Mouse (Mus musculus): Measurements from ENCODE around the gene Dnajc10. TPM values are rescaled to one million over a fixed set of nuclear protein-coding genes. Genes with fewer than 3 reads are reported as not detected.

The Dnajc10 gene
- polyA plus RNA-seq, 1 experiment from 2014 or later, result 70.2 TPM

- H3K4me3 ChIP-seq (ENCODE audit: low read depth, low read length), result no peak overlapping the region
- no peaks in the 10 kb centered on the region for H3K27me3 ChIP-seq (ENCODE audit: control insufficient read depth, insufficient read depth, low read length)
- H3K9ac ChIP-seq (replicated peaks; ENCODE audit: low read depth, low read length), result no peak overlapping the region
- no peak for ATAC-seq (ENCODE audit: low read depth)
- H3K36me3 ChIP-seq (ENCODE audit: control insufficient read depth, insufficient read depth, low read length), result no peaks in the 10 kb centered on the region
- no peaks in the 10 kb centered on the region for H3K9me3 ChIP-seq (ENCODE audit: control insufficient read depth, low read length)
- H3K27ac ChIP-seq (ENCODE audit: low read depth, low read length), result no peak overlapping the region
- H3K4me2 ChIP-seq (ENCODE audit: low read depth, low read length), result no peak overlapping the region
- no peaks in the 10 kb centered on the region for H3K4me1 ChIP-seq (ENCODE audit: control insufficient read depth, insufficient read depth, low read length)
These were observed 59.6 kb downstream of the Dnajc10 start for GRCm38 (mm10) chr2:80374892-80375291.

DNA sequence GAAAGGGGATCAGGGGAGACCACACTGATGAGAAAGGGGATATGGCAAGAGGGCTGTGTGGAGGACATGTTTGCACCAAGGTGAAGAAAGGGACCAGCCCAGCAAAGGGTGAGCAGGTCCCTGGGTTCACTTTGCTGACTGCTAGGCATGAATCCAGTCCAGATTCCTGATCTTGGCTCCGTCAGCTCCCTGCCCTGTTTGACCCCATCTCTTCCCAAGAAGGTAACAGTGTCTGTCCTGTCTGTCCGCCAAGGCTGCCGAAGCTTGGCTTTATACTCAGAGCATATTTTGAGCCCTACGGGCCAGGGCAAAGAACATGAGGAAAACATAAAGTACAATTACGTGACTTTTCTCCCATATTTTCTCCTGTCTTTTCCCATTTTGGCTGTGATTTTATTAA is 64.6 kb downstream of the Dnajc10 start:
- H3K9me3 ChIP-seq (ENCODE audit: control insufficient read depth, low read length), result no peaks in the 10 kb centered on the region
- ATAC-seq (ENCODE audit: low read depth), result no peak
- WGBS, result 91% methylated on average over 5 of the region's 5 CpGs

DNA sequence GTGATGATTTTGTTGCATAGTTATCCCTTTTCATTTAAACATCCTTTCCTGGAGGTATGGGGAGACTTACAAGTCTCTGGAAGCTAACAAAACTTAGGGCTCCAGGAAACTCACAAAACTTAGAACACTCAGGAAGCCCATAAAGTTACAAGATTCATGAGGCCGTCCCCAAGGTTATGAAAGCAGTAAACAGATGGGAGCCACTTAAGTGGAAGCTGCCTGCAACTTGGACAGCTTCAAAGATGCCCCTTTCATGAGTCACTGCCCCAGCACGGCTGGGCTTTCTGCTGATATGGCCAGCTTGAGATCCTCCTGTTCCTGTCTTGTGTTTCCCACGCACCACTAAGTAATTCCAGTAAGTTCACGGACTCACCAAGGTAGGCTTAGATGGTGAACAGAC is 69.2 kb downstream of the Dnajc10 start:
- 86% methylated on average over 4 of the region's 4 CpGs for WGBS
- no peaks in the 10 kb centered on the region for H3K36me3 ChIP-seq (ENCODE audit: control insufficient read depth, insufficient read depth, low read length)
- H3K9me3 ChIP-seq (ENCODE audit: control insufficient read depth, low read length), result no peaks in the 10 kb centered on the region
- no peaks in the 10 kb centered on the region for H3K27me3 ChIP-seq (ENCODE audit: control insufficient read depth, insufficient read depth, low read length)
- ATAC-seq (ENCODE audit: low read depth), result no peak
- no peak overlapping the region for H3K27ac ChIP-seq (ENCODE audit: low read depth, low read length)
- H3K4me2 ChIP-seq (ENCODE audit: low read depth, low read length), result no peak overlapping the region
- H3K9ac ChIP-seq (replicated peaks; ENCODE audit: low read depth, low read length), result no peak overlapping the region
- H3K4me3 ChIP-seq (ENCODE audit: low read depth, low read length), result no peak overlapping the region
- H3K4me1 ChIP-seq (ENCODE audit: control insufficient read depth, insufficient read depth, low read length), result no peaks in the 10 kb centered on the region

More for the DNA sequence above, 64.6 kb downstream of the Dnajc10 start:
- Histone ChIP-seq H3K36me3 (ENCODE audit: control insufficient read depth, insufficient read depth, low read length) (no peaks in the 10 kb centered on the region), H3K4me1 (ENCODE audit: control insufficient read depth, insufficient read depth, low read length) (no peaks in the 10 kb centered on the region), H3K4me2 (ENCODE audit: low read depth, low read length) (no peak overlapping the region), H3K27ac (ENCODE audit: low read depth, low read length) (no peak overlapping the region), H3K27me3 (ENCODE audit: control insufficient read depth, insufficient read depth, low read length) (no peaks in the 10 kb centered on the region), H3K4me3 (ENCODE audit: low read depth, low read length) (no peak overlapping the region), H3K9ac (replicated peaks; ENCODE audit: low read depth, low read length) (no peak overlapping the region)

GRCm38 (mm10) chr2:80386255-80386654 is 71.0 kb downstream of the Dnajc10 start:
- no peaks in the 10 kb centered on the region for H3K4me1 ChIP-seq (ENCODE audit: control insufficient read depth, insufficient read depth, low read length)

GRCm38 (mm10) chr2:80387668-80388067 is 72.4 kb downstream of the Dnajc10 start:
- Histone ChIP-seq H3K4me1 (ENCODE audit: control insufficient read depth, insufficient read depth, low read length) (no peaks in the 10 kb centered on the region), H3K27me3 (ENCODE audit: control insufficient read depth, insufficient read depth, low read length) (no peaks in the 10 kb centered on the region), H3K9ac (replicated peaks; ENCODE audit: low read depth, low read length) (no peak overlapping the region), H3K9me3 (ENCODE audit: control insufficient read depth, low read length) (no peaks in the 10 kb centered on the region), H3K4me2 (ENCODE audit: low read depth, low read length) (no peak overlapping the region), H3K4me3 (ENCODE audit: low read depth, low read length) (no peak overlapping the region), H3K36me3 (ENCODE audit: control insufficient read depth, insufficient read depth, low read length) (no peaks in the 10 kb centered on the region), H3K27ac (ENCODE audit: low read depth, low read length) (no peak overlapping the region)
- no peak for ATAC-seq (ENCODE audit: low read depth)
- 68% methylated on average over 9 of the region's 9 CpGs for WGBS

More at GRCm38 (mm10) chr2:80386255-80386654, 71.0 kb downstream of the Dnajc10 start:
- no peak for ATAC-seq (ENCODE audit: low read depth)
- H3K9ac ChIP-seq (replicated peaks; ENCODE audit: low read depth, low read length), result no peak overlapping the region
- no peak overlapping the region for H3K4me3 ChIP-seq (ENCODE audit: low read depth, low read length)
- 93% methylated on average over 2 of the region's 2 CpGs for WGBS
- no peaks in the 10 kb centered on the region for H3K9me3 ChIP-seq (ENCODE audit: control insufficient read depth, low read length)
- no peak overlapping the region for H3K4me2 ChIP-seq (ENCODE audit: low read depth, low read length)
- H3K27ac ChIP-seq (ENCODE audit: low read depth, low read length), result no peak overlapping the region
- H3K27me3 ChIP-seq (ENCODE audit: control insufficient read depth, insufficient read depth, low read length), result no peaks in the 10 kb centered on the region
- no peaks in the 10 kb centered on the region for H3K36me3 ChIP-seq (ENCODE audit: control insufficient read depth, insufficient read depth, low read length)

DNA sequence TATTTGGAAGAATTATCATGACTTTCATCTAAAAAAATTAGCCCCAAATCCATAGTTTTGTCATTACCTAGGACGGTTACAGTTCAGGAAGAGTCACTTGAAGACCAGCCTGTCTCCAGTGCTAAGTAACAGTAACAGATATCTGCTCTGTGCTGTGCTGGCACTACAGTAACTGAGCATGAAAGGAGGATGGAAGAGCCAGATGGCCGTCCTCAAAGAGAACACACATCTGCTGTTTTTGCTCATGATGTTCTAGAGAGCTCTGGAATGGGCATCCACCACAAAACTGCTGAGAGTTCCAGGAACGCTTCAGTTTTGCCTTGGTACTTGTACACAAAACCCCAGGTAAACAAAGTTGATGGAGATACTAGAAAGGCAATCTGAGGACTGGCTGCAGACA is 73.1 kb downstream of the Dnajc10 start:
- Histone ChIP-seq H3K27ac (ENCODE audit: low read depth, low read length) (no peak overlapping the region), H3K4me1 (ENCODE audit: control insufficient read depth, insufficient read depth, low read length) (no peaks in the 10 kb centered on the region), H3K36me3 (ENCODE audit: control insufficient read depth, insufficient read depth, low read length) (no peaks in the 10 kb centered on the region), H3K9ac (replicated peaks; ENCODE audit: low read depth, low read length) (no peak overlapping the region), H3K4me3 (ENCODE audit: low read depth, low read length) (no peak overlapping the region), H3K9me3 (ENCODE audit: control insufficient read depth, low read length) (no peaks in the 10 kb centered on the region), H3K4me2 (ENCODE audit: low read depth, low read length) (no peak overlapping the region), H3K27me3 (ENCODE audit: control insufficient read depth, insufficient read depth, low read length) (no peaks in the 10 kb centered on the region)
- ATAC-seq (ENCODE audit: low read depth), result no peak
- WGBS, result 88% methylated on average over 3 of the region's 3 CpGs

- ATAC-seq (ENCODE audit: low read depth), result no peak
- no peak overlapping the region for H3K4me2 ChIP-seq (ENCODE audit: low read depth, low read length)
- no peaks in the 10 kb centered on the region for H3K4me1 ChIP-seq (ENCODE audit: control insufficient read depth, insufficient read depth, low read length)
- WGBS, result 13% methylated on average over 7 of the region's 7 CpGs
- H3K9me3 ChIP-seq (ENCODE audit: control insufficient read depth, low read length), result no peaks in the 10 kb centered on the region
- no peaks in the 10 kb centered on the region for H3K36me3 ChIP-seq (ENCODE audit: control insufficient read depth, insufficient read depth, low read length)
- H3K27me3 ChIP-seq (ENCODE audit: control insufficient read depth, insufficient read depth, low read length), result no peaks in the 10 kb centered on the region
- H3K9ac ChIP-seq (replicated peaks; ENCODE audit: low read depth, low read length), result no peak overlapping the region
- no peak overlapping the region for H3K27ac ChIP-seq (ENCODE audit: low read depth, low read length)
- no peak overlapping the region for H3K4me3 ChIP-seq (ENCODE audit: low read depth, low read length)
These were observed 80.8 kb downstream of the Dnajc10 start for GRCm38 (mm10) chr2:80396057-80396456.

GRCm38 (mm10) chr2:80396864-80397263 is 81.6 kb downstream of the Dnajc10 start:
- Histone ChIP-seq H3K4me1 (ENCODE audit: control insufficient read depth, insufficient read depth, low read length) (no peaks in the 10 kb centered on the region), H3K27me3 (ENCODE audit: control insufficient read depth, insufficient read depth, low read length) (no peaks in the 10 kb centered on the region), H3K9me3 (ENCODE audit: control insufficient read depth, low read length) (no peaks in the 10 kb centered on the region), H3K4me2 (ENCODE audit: low read depth, low read length) (no peak overlapping the region), H3K4me3 (ENCODE audit: low read depth, low read length) (no peak overlapping the region), H3K9ac (replicated peaks; ENCODE audit: low read depth, low read length) (no peak overlapping the region), H3K36me3 (ENCODE audit: control insufficient read depth, insufficient read depth, low read length) (no peaks in the 10 kb centered on the region), H3K27ac (ENCODE audit: low read depth, low read length) (no peak overlapping the region)
- WGBS, result 18% methylated on average over 3 of the region's 3 CpGs
- ATAC-seq (ENCODE audit: low read depth), result no peak

- Histone ChIP-seq H3K4me1 (ENCODE audit: control insufficient read depth, insufficient read depth, low read length) (no peaks in the 10 kb centered on the region), H3K27me3 (ENCODE audit: control insufficient read depth, insufficient read depth, low read length) (no peaks in the 10 kb centered on the region), H3K4me3 (ENCODE audit: low read depth, low read length) (no peak overlapping the region), H3K4me2 (ENCODE audit: low read depth, low read length) (no peak overlapping the region), H3K9me3 (ENCODE audit: control insufficient read depth, low read length) (no peaks in the 10 kb centered on the region), H3K27ac (ENCODE audit: low read depth, low read length) (no peak overlapping the region), H3K9ac (replicated peaks; ENCODE audit: low read depth, low read length) (no peak overlapping the region), H3K36me3 (ENCODE audit: control insufficient read depth, insufficient read depth, low read length) (no peaks in the 10 kb centered on the region)
- peak; percentile 83 for ATAC-seq (ENCODE audit: low read depth)
- WGBS, result 7% methylated on average over 3 of the region's 3 CpGs
These were observed 83.4 kb downstream of the Dnajc10 start for GRCm38 (mm10) chr2:80398595-80399099.
